Mouse (Mus musculus): Measurements from ENCODE around the gene Mob1a.

The Mob1a gene

DNA sequence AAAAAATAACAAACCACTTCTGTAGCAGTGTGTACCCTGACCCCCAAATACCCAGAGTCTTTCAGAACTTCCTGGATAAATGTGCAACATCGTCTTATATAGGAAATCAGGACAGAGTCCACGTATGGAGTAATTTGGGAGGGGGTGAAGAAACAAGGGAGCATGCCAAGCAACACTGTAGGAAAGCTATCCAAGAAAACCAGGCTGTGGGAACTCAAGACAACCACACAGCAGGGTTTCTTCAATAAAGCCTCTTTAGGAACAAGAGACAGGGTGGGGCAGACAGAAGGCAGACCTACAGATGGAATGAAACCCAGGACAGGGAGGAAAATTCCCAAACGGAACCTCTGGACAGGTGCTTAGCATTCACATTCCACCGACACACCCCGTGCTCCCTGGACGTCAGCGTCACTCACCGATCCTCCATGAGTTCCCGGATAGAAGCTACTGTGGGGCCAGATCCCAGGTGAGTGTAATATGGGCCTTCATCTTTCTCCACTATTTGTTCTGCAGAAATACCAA, 59.8 kb downstream of the Mob1a start:
- DNase-seq (ENCODE audit: low read depth, low spot score), result no peak

DNA sequence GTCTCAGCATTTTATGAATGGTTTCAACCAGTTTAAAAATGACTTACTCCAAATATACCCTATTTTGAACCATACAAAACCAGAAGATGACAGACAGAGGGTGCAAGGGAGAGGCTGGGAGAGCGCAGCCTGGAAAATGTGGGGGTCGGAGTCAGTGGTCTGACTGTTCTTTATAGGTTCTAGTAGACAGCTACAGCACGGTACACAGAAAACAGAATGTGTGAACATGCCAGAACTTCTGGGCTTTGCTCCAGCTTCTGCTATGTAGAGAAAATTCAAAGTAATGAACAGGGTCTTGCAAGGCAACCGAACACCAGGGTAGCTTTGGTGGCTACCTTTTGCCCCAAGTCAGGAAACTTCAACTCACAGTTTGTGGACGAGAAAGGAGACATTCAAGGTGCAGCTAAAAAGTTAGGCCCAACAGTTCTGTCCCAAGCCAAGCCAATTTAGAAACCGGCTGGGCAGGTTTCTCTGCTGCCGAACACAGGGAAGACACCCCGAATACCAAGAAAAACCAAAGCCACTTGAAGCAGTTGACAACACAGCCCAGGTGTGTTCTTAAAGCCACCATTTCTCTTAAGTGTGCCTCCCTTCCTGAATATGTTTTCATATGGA, 66.5 kb downstream of the Mob1a start:
- DNase-seq (ENCODE audit: low read depth, low spot score), result no peak

Measured in forelimb bud, embryonic 11.5 days (tissue).